Mouse (Mus musculus): ENCODE results near the gene Lnpk. TPM values are rescaled to one million over a fixed set of nuclear protein-coding genes. Genes with fewer than 3 reads are reported as not detected.

Lnpk gene
- polyA plus RNA-seq, 1 experiment: 6.3 TPM

GRCm38 (mm10) chr2:74508302-74508701, 70.9 kb downstream of the Lnpk start:
- Histone ChIP-seq H3K27me3 (ENCODE audit: control insufficient read depth, insufficient read depth, insufficient read length) (no peaks in the 10 kb centered on the region), H3ac (ENCODE audit: control insufficient read depth, insufficient read length) (no peak overlapping the region), H3K4me2 (ENCODE audit: low read depth) (no peak overlapping the region), H3K79me2 (ENCODE audit: control insufficient read depth, insufficient read depth) (no peaks in the 10 kb centered on the region), H3K36me3 (ENCODE audit: control insufficient read depth, insufficient read depth) (no peaks in the 10 kb centered on the region), H3K4me3 (no peak overlapping the region)
- no peak for TF ChIP-seq MYOG (IDR thresholded peaks at IDR 0.05; ENCODE audit: control insufficient read depth in 1 of 3, insufficient read depth in 1 of 3, insufficient read length in 2 of 3, low read depth in 2 of 3)
- TF ChIP-seq REST (IDR thresholded peaks at IDR 0.05; ENCODE audit: insufficient read depth, insufficient read length): no peak
- TF ChIP-seq TCF12 (IDR thresholded peaks at IDR 0.05; ENCODE audit: insufficient read depth, poor library complexity, severe bottlenecking): no peak
- TF ChIP-seq POLR2AphosphoS2 (IDR thresholded peaks at IDR 0.05; ENCODE audit: insufficient read length, low read depth): no peak
- no peak for TF ChIP-seq E2F4 (IDR thresholded peaks at IDR 0.05; ENCODE audit: insufficient read depth)
- TF ChIP-seq MAX (IDR thresholded peaks at IDR 0.05; ENCODE audit: low read depth): no peak
- no peak for TF ChIP-seq MYOD1 (IDR thresholded peaks at IDR 0.05; ENCODE audit: control insufficient read depth in 1 of 3, insufficient read length in 2 of 3, low read depth in 2 of 3)
- TF ChIP-seq POLR2A (IDR thresholded peaks at IDR 0.05; ENCODE audit: insufficient read length, low read depth): no peak
- no peak for TF ChIP-seq TCF3 (IDR thresholded peaks at IDR 0.05; ENCODE audit: insufficient read length, low read depth)

GRCm38 (mm10) chr2:74506439-74506838, 72.8 kb downstream of the Lnpk start:
- H3ac ChIP-seq (ENCODE audit: control insufficient read depth, insufficient read length): no peak overlapping the region
- TF ChIP-seq CEBPB (IDR thresholded peaks at IDR 0.05; ENCODE audit: insufficient read depth, poor library complexity, severe bottlenecking) (no peak), E2F4 (IDR thresholded peaks at IDR 0.05; ENCODE audit: insufficient read depth) (no peak), REST (IDR thresholded peaks at IDR 0.05; ENCODE audit: insufficient read depth, insufficient read length) (no peak), POLR2A (IDR thresholded peaks at IDR 0.05; ENCODE audit: insufficient read length, low read depth) (no peak), POLR2AphosphoS2 (IDR thresholded peaks at IDR 0.05; ENCODE audit: insufficient read length, low read depth) (no peak), TCF12 (IDR thresholded peaks at IDR 0.05; ENCODE audit: insufficient read depth, poor library complexity, severe bottlenecking) (no peak), USF1 (IDR thresholded peaks at IDR 0.05; ENCODE audit: low read depth) (no peak), MYOD1 (IDR thresholded peaks at IDR 0.05; ENCODE audit: control insufficient read depth in 1 of 3, insufficient read length in 2 of 3, low read depth in 2 of 3) (no peak), TCF3 (IDR thresholded peaks at IDR 0.05; ENCODE audit: insufficient read length, low read depth) (no peak), SRF (IDR thresholded peaks at IDR 0.05; ENCODE audit: control insufficient read depth, insufficient read length, low read depth) (no peak)
- no peaks in the 10 kb centered on the region for H3K79me2 ChIP-seq (ENCODE audit: control insufficient read depth, insufficient read depth)
- H3K4me2 ChIP-seq (ENCODE audit: low read depth): no peak overlapping the region
- H3K4me3 ChIP-seq: no peak overlapping the region
- no peaks in the 10 kb centered on the region for H3K36me3 ChIP-seq (ENCODE audit: control insufficient read depth, insufficient read depth)
- H3K27me3 ChIP-seq (ENCODE audit: control insufficient read depth, insufficient read depth, insufficient read length): no peaks in the 10 kb centered on the region

GRCm38 (mm10) chr2:74500307-74500706, 78.9 kb downstream of the Lnpk start:
- no peak overlapping the region for H3ac ChIP-seq (ENCODE audit: control insufficient read depth, insufficient read length)
- TF ChIP-seq MAX (IDR thresholded peaks at IDR 0.05; ENCODE audit: low read depth) (no peak), USF1 (IDR thresholded peaks at IDR 0.05; ENCODE audit: low read depth) (no peak)

GRCm38 (mm10) chr2:74497851-74498250, 81.4 kb downstream of the Lnpk start:
- Histone ChIP-seq H3K27me3 (ENCODE audit: control insufficient read depth, insufficient read depth, insufficient read length) (peaks cover 4% of the 10 kb centered on the region), H3K36me3 (ENCODE audit: control insufficient read depth, insufficient read depth) (no peaks in the 10 kb centered on the region), H3K4me3 (no peak overlapping the region), H3K4me2 (ENCODE audit: low read depth) (no peak overlapping the region), H3ac (ENCODE audit: control insufficient read depth, insufficient read length) (no peak overlapping the region), H3K79me2 (ENCODE audit: control insufficient read depth, insufficient read depth) (no peaks in the 10 kb centered on the region)
- TF ChIP-seq MYOG (IDR thresholded peaks at IDR 0.05; ENCODE audit: control insufficient read depth in 1 of 3, insufficient read depth in 1 of 3, insufficient read length in 2 of 3, low read depth in 2 of 3): no peak
- TF ChIP-seq TCF3 (IDR thresholded peaks at IDR 0.05; ENCODE audit: insufficient read length, low read depth): no peak
- no peak for TF ChIP-seq USF1 (IDR thresholded peaks at IDR 0.05; ENCODE audit: low read depth)
- TF ChIP-seq POLR2AphosphoS2 (IDR thresholded peaks at IDR 0.05; ENCODE audit: insufficient read length, low read depth): no peak
- no peak for TF ChIP-seq POLR2A (IDR thresholded peaks at IDR 0.05; ENCODE audit: insufficient read length, low read depth)
- TF ChIP-seq SRF (IDR thresholded peaks at IDR 0.05; ENCODE audit: control insufficient read depth, insufficient read length, low read depth): no peak
- no peak for TF ChIP-seq CEBPB (IDR thresholded peaks at IDR 0.05; ENCODE audit: insufficient read depth, poor library complexity, severe bottlenecking)
- no peak for TF ChIP-seq MAX (IDR thresholded peaks at IDR 0.05; ENCODE audit: low read depth)
- no peak for TF ChIP-seq E2F4 (IDR thresholded peaks at IDR 0.05; ENCODE audit: insufficient read depth)
- no peak for TF ChIP-seq TCF12 (IDR thresholded peaks at IDR 0.05; ENCODE audit: insufficient read depth, poor library complexity, severe bottlenecking)
- TF ChIP-seq MYOD1 (IDR thresholded peaks at IDR 0.05; ENCODE audit: control insufficient read depth in 1 of 3, insufficient read length in 2 of 3, low read depth in 2 of 3): no peak

More at GRCm38 (mm10) chr2:74500307-74500706, 78.9 kb downstream of the Lnpk start:
- H3K27me3 ChIP-seq (ENCODE audit: control insufficient read depth, insufficient read depth, insufficient read length): no peaks in the 10 kb centered on the region
- H3K79me2 ChIP-seq (ENCODE audit: control insufficient read depth, insufficient read depth): no peaks in the 10 kb centered on the region
- no peaks in the 10 kb centered on the region for H3K36me3 ChIP-seq (ENCODE audit: control insufficient read depth, insufficient read depth)
- H3K4me3 ChIP-seq: no peak overlapping the region
- H3K4me2 ChIP-seq (ENCODE audit: low read depth): no peak overlapping the region

- Histone ChIP-seq H3K27me3 (ENCODE audit: control insufficient read depth, insufficient read depth, insufficient read length) (peaks cover 9% of the 10 kb centered on the region), H3K79me2 (ENCODE audit: control insufficient read depth, insufficient read depth) (no peaks in the 10 kb centered on the region), H3K36me3 (ENCODE audit: control insufficient read depth, insufficient read depth) (no peaks in the 10 kb centered on the region), H3K4me3 (no peak overlapping the region), H3K4me2 (ENCODE audit: low read depth) (no peak overlapping the region), H3ac (ENCODE audit: control insufficient read depth, insufficient read length) (no peak overlapping the region)
- TF ChIP-seq MAX (IDR thresholded peaks at IDR 0.05; ENCODE audit: low read depth) (no peak), USF1 (IDR thresholded peaks at IDR 0.05; ENCODE audit: low read depth) (no peak), CEBPB (IDR thresholded peaks at IDR 0.05; ENCODE audit: insufficient read depth, poor library complexity, severe bottlenecking) (no peak), TCF12 (IDR thresholded peaks at IDR 0.05; ENCODE audit: insufficient read depth, poor library complexity, severe bottlenecking) (no peak), TCF3 (IDR thresholded peaks at IDR 0.05; ENCODE audit: insufficient read length, low read depth) (no peak), MYOG (IDR thresholded peaks at IDR 0.05; ENCODE audit: control insufficient read depth in 1 of 3, insufficient read depth in 1 of 3, insufficient read length in 2 of 3, low read depth in 2 of 3) (no peak), POLR2AphosphoS2 (IDR thresholded peaks at IDR 0.05; ENCODE audit: insufficient read length, low read depth) (no peak), MYOD1 (IDR thresholded peaks at IDR 0.05; ENCODE audit: control insufficient read depth in 1 of 3, insufficient read length in 2 of 3, low read depth in 2 of 3) (no peak), SRF (IDR thresholded peaks at IDR 0.05; ENCODE audit: control insufficient read depth, insufficient read length, low read depth) (no peak), E2F4 (IDR thresholded peaks at IDR 0.05; ENCODE audit: insufficient read depth) (no peak), REST (IDR thresholded peaks at IDR 0.05; ENCODE audit: insufficient read depth, insufficient read length) (no peak), POLR2A (IDR thresholded peaks at IDR 0.05; ENCODE audit: insufficient read length, low read depth) (no peak)
These were observed 87.8 kb downstream of the Lnpk start for GRCm38 (mm10) chr2:74491426-74491825.

Data from myocyte (in vitro differentiated cells).